Mouse (Mus musculus) NIH3T3 (cell line): ENCODE data around the gene Vapb.
"Not testable (repeated sequence)": the region's sequence is repeated elsewhere in the genome, so short reads cannot be mapped to it uniquely, and the experiment has no call there.

ENCODE experiments used
- DNase-seq: peaks from one replicate; pipeline ENCODE4 v3.0.0-alpha.2; 2012; ENCODE audit warnings: low read depth

The Vapb gene

GRCm38 (mm10) chr2:173737222-173737989 is at the start of gene Vapb:
Gene Vapb, plus strand, starts transcription at chr2:173737511.
- peak; percentile 100 for DNase-seq

DNA sequence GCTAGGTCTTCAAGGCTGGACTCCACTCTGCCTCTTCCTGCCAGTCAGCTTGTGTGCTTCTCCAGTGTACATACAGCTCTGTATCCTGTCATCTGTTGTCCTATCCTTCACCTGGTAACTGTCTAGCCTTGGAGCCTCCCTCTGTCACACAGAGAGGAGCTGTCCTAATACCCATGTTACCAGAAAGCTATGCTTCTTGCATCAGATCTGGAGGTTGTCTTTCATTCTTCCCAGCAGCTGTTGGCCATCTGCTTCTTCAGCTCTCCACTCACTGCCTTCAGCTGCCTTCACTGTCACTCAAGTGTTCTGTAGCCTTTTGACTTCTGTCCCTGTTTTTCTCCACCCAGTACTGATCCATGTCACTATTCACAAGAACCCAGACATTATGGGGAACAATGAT is 47.5 kb upstream of the Vapb start:
- DNase-seq = no peak

DNA sequence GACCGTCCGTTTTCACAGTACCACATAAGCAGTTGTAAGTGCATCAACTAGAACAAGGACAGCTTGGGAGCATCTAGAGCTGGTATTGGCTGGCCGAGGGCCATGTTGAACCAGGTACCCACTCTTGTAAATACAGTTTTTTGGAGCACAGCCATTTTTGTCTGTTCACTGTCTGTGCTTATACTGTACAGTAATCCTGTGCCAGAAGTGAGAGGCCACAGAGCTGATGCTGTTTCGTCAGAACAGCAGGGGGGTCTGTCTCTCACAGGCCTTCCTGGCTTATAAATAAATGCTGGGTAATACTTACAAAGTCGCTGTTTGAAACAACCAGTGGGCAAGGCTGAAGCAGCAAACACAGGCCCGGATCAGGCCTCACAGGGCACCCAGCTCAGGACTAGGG is 45.6 kb upstream of the Vapb start:
- no peak for DNase-seq

- DNase-seq = no peak
Observed at GRCm38 (mm10) chr2:173692693-173693092, 44.6 kb upstream of the Vapb start.

- peak; percentile 60 for DNase-seq
Observed at GRCm38 (mm10) chr2:173698850-173699249, 38.5 kb upstream of the Vapb start.

DNA sequence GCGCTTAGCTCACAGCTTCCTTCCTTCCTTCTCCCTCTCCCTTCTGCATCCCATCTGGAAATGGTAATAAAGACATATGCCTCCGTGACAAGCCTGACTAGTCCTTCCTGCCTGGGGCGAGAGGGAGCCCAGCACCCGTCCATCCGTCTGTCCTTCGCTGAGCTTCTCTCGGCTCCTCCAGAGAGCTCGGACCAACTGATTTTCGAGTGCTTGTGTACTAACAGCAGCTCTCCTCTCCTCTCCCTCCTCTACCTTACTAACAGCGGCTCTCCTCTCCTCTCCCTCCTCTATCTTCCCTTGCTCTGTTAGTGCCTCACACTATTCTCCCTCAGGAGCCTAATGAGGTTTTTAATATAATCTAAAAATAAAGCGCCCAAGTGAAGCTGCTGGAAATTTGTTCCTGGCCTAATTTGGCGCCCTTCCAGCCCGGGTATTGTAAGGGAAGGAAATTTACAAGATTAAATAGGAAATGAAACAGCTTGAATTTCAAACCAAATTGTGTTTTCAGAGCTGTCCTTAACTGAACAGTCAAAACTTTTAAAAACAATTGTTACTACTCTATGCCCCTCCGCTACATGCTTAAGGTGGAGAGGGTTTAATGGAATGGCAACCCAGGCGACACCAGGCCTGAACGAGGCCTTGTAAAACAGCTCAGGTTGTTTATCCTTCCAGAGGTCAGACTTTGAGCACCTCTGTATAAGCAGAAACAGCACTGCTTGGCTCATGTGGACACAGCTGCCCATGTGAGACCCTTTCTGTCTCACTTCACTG is 35.0 kb upstream of the Vapb start:
- DNase-seq = no peak

GRCm38 (mm10) chr2:173702867-173703237 is 34.5 kb upstream of the Vapb start:
- DNase-seq = no peak

GRCm38 (mm10) chr2:173705827-173706551 is 31.3 kb upstream of the Vapb start:
- DNase-seq = peak; percentile 57

GRCm38 (mm10) chr2:173707626-173708025 is 29.7 kb upstream of the Vapb start:
- DNase-seq = not testable (repeated sequence)

DNA sequence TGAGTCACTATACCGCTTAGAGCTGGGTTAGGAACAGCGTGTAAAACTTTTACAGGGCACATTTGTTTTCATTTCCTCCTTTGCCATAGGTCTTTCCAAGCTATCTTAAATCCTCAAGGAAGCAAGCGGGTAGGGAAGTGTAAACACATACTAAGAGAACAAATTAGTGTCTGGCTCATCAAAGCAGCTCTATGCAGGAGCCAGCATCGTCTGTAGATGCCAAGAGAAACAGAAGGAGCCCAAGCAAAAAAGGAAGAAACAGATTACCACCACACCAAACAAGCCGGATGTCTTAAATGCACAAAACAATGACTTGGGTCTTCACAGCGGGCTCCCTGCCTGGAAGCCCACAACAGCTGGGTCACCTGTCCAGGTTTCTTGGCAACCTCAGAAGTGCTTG is 27.1 kb upstream of the Vapb start:
- no peak for DNase-seq

GRCm38 (mm10) chr2:173712656-173713055 is 24.7 kb upstream of the Vapb start:
- no peak for DNase-seq

DNA sequence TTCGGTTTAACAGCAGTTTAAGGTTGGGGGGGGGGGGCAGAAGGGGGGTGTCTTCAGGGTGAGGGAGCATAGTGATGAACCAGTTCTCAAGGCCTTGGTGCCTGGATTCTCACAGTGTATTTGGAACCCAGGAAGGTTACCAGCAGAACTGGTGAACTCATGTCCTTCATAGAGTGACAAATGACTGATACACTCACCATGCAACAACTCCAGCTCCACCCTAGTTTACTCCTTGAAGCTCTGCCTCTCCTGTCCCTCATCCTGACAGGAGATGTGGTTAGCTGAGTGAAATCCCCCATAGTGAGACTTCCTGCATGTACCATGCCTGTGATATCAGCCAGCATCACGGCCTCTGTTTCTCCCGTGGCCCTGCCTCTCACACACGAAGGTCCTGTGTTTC is 24.1 kb upstream of the Vapb start:
- DNase-seq = no peak

- no peak for DNase-seq
Observed at GRCm38 (mm10) chr2:173714620-173715218, 22.6 kb upstream of the Vapb start.

GRCm38 (mm10) chr2:173716966-173717365 is 20.3 kb upstream of the Vapb start:
- DNase-seq = no peak

DNA sequence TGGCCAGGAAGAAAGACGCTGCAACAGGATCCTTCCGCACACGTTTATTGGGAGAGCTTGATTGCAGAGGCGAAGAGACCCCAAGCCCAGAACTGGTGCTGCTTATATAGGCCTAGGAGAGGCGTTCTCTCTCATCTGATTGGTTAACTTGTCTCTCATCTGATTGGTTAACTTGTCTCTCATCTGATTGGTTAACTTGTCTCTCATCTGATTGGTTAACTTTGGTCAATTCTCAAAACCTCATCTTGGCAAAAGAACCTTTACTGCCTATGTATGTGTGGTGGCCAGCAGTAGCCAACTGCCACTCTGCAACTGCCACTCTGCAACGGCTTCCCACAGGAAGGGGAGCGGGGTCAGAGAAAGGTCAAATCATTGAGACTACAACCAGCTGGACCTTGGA is 18.2 kb upstream of the Vapb start, which contains the start of gene 1700010B08Rik:
Gene 1700010B08Rik (plus strand): TSS at position 301 of the 400 bp plus-strand sequence.
- DNase-seq = not testable (repeated sequence)

DNA sequence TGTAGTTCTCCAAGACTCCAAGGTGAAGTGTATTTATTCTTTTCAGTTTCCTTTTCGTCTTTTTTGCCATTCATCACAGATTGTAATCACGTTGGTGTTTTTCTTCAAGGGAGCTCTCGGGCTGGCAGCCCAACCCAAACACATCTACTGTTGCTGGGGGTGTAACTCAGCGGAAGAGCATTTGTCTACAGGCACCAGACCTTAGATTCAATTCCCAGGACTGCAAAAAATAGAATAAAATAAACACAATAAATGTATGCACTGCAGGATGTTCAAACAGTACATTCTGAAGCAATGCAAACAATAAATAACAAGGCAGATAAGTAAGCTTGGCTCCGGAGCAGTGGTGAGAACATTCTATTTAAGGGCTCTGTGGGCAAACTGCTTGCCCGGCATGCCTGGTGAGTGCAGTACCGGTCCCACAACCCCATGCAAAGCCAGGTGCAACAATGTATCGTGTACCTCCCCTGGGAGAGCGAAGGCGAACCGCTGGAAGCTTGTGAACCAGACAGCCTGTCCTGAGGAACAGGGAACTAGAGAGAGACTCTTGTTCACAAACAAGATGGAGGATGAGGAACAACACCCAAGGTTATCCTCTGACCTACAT is 15.0 kb upstream of the Vapb start:
- DNase-seq = no peak

DNA sequence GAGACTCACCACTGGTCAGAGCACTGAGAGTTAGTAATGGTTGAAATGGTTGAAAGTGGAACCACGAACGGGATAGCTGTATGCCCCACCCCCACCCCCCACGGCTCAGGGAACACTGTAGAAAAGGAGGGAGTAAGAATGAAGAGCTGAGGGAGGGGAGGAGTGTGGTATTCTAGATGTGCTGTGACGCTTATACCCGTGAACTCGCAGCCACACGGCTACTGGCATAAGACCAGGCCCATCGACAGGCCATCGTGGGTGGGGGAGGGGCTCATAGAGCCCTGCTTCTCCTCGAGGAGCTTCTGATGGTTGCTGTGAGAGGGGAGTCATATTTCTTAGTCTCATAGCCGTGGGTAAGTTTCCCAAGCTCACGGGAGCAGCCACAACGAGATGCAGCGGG is 12.9 kb upstream of the Vapb start:
- no peak for DNase-seq

DNA sequence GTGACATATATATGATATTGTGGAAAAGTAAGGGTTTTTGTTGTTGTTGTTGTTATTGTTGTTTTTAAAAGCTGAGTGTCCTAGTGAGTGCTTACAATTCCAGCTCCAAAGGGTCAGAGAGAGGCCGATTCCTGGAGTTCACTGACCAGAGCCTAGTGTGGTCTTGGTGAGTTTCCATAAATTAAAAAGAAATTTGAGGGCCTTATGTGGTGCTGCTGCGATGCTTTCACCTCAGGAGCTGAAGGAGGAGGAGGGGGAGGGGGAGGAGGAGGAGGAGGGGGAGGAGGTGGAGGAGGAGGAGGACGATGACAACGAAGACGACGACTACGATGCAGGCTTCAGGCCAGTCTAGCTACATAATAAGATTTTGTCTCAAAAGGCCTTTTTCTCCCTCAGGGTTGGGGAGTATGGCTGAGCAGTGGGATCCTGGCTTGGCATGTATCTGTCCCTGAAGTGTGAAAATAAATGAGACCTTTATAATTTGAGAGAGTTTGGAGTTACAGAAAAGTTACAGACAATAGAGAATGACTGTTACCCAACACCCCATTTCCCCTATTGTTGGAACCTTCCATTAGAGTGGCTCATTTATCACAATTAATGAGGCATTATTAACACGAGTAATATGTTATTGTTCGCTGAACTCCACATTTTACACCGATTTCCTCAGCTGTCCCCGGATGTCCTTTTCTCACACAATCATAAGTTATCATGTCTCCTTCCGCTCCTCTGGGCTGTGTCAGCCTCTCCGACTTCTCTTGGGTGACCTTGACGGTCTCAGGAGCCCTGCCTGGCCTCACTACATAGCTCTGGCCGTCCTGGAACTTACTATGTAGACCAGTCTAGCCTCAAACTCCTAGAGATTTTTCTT is 12.1 kb upstream of the Vapb start:
- DNase-seq = no peak

GRCm38 (mm10) chr2:173725819-173726218 is 11.5 kb upstream of the Vapb start:
- no peak for DNase-seq

DNA sequence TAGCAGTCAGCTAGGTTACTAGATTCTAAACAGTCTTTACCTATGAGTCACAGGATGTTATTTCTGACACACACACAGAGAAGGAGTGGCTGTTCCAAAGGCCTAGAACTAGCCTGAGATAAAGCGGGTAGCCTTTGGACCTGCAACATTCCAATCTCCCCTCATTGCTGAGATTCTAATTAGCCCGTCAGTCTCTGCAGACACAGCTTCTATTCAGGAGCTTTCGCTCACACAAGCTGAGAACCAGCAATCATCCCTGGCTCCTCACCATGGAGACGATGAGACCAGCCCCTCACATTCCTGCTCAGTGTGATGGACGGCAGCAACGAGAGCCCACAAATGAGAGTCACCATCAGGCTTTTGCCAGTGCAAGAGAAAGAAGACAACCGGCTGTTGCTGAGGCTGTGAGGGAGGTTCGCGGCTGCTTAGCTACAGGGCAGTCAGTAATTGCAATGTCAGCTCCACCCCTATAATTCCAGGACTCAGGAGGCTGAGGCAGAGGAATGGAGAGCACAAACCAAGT is 6.8 kb upstream of the Vapb start:
- DNase-seq = peak; percentile 77

DNA sequence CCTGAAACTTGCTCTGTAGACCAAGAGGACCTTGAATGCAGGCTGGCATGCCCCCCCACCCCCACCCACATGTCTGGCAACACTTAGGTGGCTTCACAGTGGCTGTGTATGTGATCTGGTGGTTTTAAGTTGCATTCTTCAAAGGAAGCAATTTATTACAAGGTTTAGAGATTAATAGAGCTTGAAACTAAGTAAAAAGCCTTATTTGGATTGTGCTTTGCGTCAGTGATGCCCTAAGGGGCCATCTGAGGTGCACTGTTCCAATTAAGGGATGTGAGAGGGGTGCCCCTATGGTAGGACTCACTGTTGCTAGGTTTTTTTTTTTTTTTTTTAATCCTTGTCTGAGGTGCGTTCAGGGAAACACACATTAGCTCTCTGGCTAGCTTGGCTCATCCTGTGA is 2.9 kb upstream of the Vapb start:
- no peak for DNase-seq
